Mouse (Mus musculus) heart, embryonic 13.5 days (tissue): ENCODE data around the gene Nacc2. TPM values are rescaled to one million over a fixed set of nuclear protein-coding genes. Genes with fewer than 3 reads are reported as not detected.
A peak's percentile ranks its signal among the peaks of the same experiment; 100 is the strongest.

Experiments
- ATAC-seq: fragments of 200-750 bp; cut with Nextera tagmentation; 2 replicates; pipeline ENCODE4 v1.8.0; 2017; ENCODE audit warnings: moderate TSS enrichment; ENCODE audit not compliant: insufficient number of reproducible peaks, low FRiP score, low TSS enrichment; ENCODE audit errors: extremely low read depth
- H3K27ac ChIP-seq: fragments of 300-500 bp; sonication (generic); replicated peaks from 2 replicates; pipeline ENCODE4 v1.5.1; 2015; ENCODE audit warnings: moderate library complexity, mild to moderate bottlenecking, inconsistent platforms
- H3K27me3 ChIP-seq: fragments of 300-500 bp; sonication (generic); replicated peaks from 2 replicates; pipeline ENCODE4 v1.6.1; 2015; ENCODE audit warnings: mild to moderate bottlenecking, inconsistent platforms
- H3K36me3 ChIP-seq: fragments of 300-500 bp; sonication (generic); 2 replicates; pipeline ENCODE4 v1.6.1; 2015; ENCODE audit warnings: mild to moderate bottlenecking, inconsistent platforms
- H3K4me1 ChIP-seq: fragments of 300-500 bp; sonication (generic); 2 replicates; pipeline ENCODE4 v1.6.1; 2015; ENCODE audit warnings: inconsistent platforms
- H3K4me2 ChIP-seq: fragments of 300-500 bp; sonication (generic); 2 replicates; pipeline ENCODE4 v1.6.1; 2015; ENCODE audit warnings: inconsistent platforms, mild to moderate bottlenecking, moderate library complexity
- H3K4me3 ChIP-seq: fragments of 300-500 bp; sonication (generic); 2 replicates; pipeline ENCODE4 v1.5.1; 2015; ENCODE audit warnings: moderate library complexity, mild to moderate bottlenecking, inconsistent platforms
- H3K9ac ChIP-seq: fragments of 300-500 bp; sonication (generic); 2 replicates; pipeline ENCODE4 v1.6.1; 2015; ENCODE audit warnings: inconsistent platforms, mild to moderate bottlenecking, moderate library complexity
- H3K9me3 ChIP-seq: fragments of 300-500 bp; sonication (generic); 2 replicates; pipeline ENCODE4 v1.6.1; 2016; ENCODE audit warnings: inconsistent platforms
- WGBS: fragments of 180-500 bp; shearing (Covaris S2); methylation state at CpG from one replicate; pipeline ENCODE4 v1.1.7; 2015; ENCODE audit warnings: mixed read lengths; 5-methylcytosine and 5-hydroxymethylcytosine counted together
- polyA plus RNA-seq: library from polyadenylated mRNA; unstranded; fragments of >200 nt; fragmentation: Nextera tagmentation; extraction: Ambion mirVana; gene quantifications from 2 replicates; pipeline ENCODE4 v1.2.1, GENCODE M21; 2015

The Nacc2 gene
- 5.4 and 6.1 TPM in 2 replicates for polyA plus RNA-seq

DNA sequence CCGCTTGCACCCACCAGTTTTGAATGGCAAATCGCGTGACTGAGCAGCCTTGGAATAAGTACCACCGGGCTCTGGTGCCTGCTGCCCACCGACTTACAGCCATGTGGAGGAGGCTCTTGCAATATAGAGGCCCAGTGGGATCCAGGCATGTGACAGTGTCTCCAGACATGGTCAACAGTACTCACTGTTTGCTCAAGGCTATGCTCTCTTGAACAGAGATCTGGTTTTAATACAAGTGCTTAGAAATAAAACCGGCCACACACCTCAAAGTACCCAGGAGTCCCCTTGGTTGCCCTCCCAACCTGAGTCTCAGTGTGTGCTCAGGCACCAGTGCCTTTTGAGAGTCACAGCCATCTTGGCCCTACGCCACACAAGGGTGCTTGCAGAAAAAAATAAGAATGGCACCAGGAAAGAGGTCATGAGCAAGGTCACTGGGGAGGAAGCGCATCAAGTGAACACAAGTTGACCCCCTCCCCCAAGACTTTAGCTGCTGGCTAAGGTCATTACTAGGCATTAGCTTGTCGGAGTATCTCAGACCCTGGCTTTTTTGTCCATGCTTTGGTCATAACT, at the start of gene Nacc2:
Gene Nacc2 (minus strand): TSS at position 142 of the 570 bp plus-strand sequence.
- H3K4me3 ChIP-seq = peak within 1 kb of the TSS; percentile 83
- no peaks in the 10 kb centered on the region for H3K36me3 ChIP-seq
- WGBS = 28% methylated on average over 9 of the region's 9 CpGs
- ATAC-seq = no peak
- H3K9me3 ChIP-seq = no peaks in the 10 kb centered on the region
- peaks cover 44% of the 10 kb centered on the region for H3K27me3 ChIP-seq
- H3K4me1 ChIP-seq = peaks cover 39% of the 10 kb centered on the region
- H3K9ac ChIP-seq = peak within 1 kb of the TSS; percentile 92
- peak within 1 kb of the TSS; percentile 24; the same call in 1 of the 2 replicates for H3K27ac ChIP-seq
- H3K4me2 ChIP-seq = peak within 1 kb of the TSS; percentile 98

DNA sequence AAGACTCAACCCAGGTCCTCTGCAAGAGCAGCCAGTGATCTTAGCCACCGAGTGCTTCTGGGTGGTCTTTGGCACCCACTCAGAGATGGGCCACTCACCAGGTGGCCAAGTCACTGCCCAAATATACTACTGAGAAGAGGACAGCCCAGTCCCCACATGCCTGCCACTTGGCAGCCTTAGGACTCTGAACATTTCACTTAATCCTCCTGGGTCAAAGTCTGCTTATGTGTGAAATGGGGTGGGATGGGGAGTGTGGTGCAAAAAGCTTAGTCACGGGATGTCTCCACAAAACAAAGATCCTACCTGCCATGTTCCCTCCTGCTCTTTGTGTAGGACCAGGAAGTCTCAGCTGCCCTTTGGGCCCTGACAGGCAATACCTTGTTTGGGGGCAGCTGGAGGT, 49.1 kb upstream of the Nacc2 start:
- Histone ChIP-seq H3K36me3 (no peaks in the 10 kb centered on the region), H3K27ac (no peak overlapping the region), H3K4me2 (no peak overlapping the region), H3K9ac (no peak overlapping the region), H3K4me1 (peaks cover 24% of the 10 kb centered on the region), H3K27me3 (peaks cover 57% of the 10 kb centered on the region), H3K9me3 (no peaks in the 10 kb centered on the region), H3K4me3 (no peak overlapping the region)
- no peak for ATAC-seq
- WGBS = 80% methylated on average over 2 of the region's 2 CpGs

DNA sequence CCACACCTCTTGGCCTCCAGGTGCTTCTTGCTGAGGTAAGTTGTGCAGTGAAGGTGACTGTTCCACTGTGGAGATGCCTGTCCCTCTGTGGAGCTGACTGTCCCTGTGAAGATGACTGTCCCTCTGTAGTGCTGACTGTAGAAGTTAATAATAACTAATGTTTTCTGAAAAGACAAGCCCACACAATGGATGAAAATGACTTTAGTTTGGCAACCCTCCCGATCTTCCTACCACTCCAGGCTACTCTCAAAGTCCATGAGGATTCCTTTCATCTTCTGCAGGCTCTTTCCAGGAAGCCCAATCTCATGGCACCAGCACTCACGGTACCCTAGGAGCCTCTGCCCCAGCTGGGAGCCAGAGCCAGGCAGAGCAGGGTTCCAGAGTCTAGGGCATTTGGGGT, 47.4 kb upstream of the Nacc2 start:
- Histone ChIP-seq H3K27me3 (peaks cover 52% of the 10 kb centered on the region), H3K9me3 (no peaks in the 10 kb centered on the region), H3K9ac (no peak overlapping the region), H3K36me3 (no peaks in the 10 kb centered on the region), H3K27ac (no peak overlapping the region), H3K4me2 (no peak overlapping the region), H3K4me3 (no peak overlapping the region), H3K4me1 (peaks cover 10% of the 10 kb centered on the region)
- 58% methylated on average over 2 of the region's 2 CpGs for WGBS
- no peak for ATAC-seq

DNA sequence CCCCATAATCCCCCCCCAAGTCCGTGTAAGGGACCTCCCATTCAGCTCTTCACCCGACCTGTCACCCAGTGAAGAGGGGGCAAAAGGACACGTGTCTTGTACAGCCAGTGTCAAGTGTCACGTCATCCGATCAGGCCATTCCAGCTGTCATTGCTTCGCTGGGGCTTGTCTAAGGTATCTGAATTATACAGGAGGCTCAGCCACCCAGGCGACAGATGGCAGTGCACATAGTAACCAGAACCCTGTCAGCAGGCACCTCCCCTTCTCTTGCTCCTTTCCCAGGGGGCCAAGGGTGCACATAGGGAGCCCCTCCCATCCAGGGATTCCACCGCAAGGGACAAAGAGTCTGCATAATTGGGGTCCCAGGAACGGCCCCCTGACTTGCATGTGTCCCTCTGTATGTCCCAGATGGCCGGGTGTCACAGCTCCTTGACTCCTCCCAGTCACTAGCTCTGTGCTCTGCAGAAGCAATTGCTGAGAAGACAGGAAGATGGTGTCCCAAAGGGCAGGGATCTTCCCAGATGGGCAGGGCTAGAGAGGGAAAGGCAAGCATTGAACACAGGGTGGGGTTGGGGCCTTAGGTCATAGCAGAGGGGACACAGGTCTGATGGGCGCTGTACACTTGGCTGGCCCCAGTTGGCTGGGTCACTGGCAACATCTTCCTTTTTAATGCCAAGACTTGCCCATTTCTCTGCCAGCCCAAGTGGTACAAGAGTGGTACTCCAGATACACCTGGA, 46.0 kb upstream of the Nacc2 start:
- no peaks in the 10 kb centered on the region for H3K36me3 ChIP-seq
- H3K9ac ChIP-seq = no peak overlapping the region
- ATAC-seq = no peak; the same call in 1 of the 2 replicates
- H3K4me3 ChIP-seq = no peak overlapping the region
- H3K4me1 ChIP-seq = peaks cover 7% of the 10 kb centered on the region
- H3K9me3 ChIP-seq = no peaks in the 10 kb centered on the region
- no peak overlapping the region for H3K4me2 ChIP-seq
- H3K27me3 ChIP-seq = peaks cover 45% of the 10 kb centered on the region
- no peak overlapping the region for H3K27ac ChIP-seq
- 27% methylated on average over 11 of the region's 11 CpGs for WGBS

DNA sequence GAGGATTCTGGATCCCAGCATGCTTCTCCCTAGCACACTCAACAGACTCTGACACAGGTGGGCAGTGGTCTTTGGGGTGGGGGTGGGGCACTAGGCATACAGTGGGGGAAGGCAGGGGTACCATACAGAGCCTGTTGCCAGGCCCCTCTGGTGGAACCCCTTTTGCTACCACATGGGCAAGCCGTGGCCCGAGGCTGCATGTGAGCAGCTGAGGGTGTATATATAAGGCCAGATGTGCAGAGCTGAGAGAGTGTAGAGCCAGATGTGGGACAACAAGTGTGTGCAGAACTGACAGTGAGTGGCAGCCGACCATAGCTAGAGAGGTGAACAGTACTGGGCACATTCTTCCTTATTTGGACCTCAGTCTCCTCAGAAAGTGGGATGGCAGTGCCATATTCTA, 43.9 kb upstream of the Nacc2 start:
- ATAC-seq = no peak
- Histone ChIP-seq H3K9ac (0 out of 2 replicates have a peak overlapping the region, but pooled peaks have one; percentile 10), H3K4me2 (no peak overlapping the region), H3K27me3 (peaks cover 38% of the 10 kb centered on the region), H3K4me1 (peaks cover 7% of the 10 kb centered on the region), H3K36me3 (no peaks in the 10 kb centered on the region), H3K4me3 (no peak overlapping the region), H3K9me3 (no peaks in the 10 kb centered on the region), H3K27ac (no peak overlapping the region)
- 79% methylated on average over 3 of the region's 3 CpGs for WGBS

DNA sequence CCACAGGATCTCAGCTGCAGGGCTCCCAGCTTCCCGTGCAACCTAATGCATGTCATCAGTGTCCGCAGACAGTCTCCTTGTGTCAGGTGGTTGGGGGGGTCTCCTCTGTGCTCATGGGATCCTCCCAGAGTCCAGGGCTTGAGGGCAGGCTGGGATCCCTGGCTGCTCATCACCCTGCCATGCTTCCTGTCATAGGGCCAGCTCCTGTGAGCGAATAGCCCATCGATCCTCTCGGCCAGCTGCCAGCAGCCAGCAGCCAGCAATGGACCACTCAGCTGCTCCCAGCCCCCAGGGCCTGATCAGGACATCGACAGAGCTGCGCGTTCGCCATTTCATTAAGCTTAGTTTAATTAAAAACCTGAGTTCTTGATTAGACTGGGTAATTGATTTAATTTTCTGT, 35.0 kb upstream of the Nacc2 start:
- 89% methylated on average over 9 of the region's 9 CpGs for WGBS
- Histone ChIP-seq H3K27me3 (peaks cover 20% of the 10 kb centered on the region; the same call in 1 of the 2 replicates), H3K9ac (no peak overlapping the region), H3K36me3 (no peaks in the 10 kb centered on the region), H3K27ac (no peak overlapping the region), H3K4me1 (no peaks in the 10 kb centered on the region), H3K4me2 (no peak overlapping the region), H3K9me3 (no peaks in the 10 kb centered on the region), H3K4me3 (no peak overlapping the region)
- no peak for ATAC-seq

DNA sequence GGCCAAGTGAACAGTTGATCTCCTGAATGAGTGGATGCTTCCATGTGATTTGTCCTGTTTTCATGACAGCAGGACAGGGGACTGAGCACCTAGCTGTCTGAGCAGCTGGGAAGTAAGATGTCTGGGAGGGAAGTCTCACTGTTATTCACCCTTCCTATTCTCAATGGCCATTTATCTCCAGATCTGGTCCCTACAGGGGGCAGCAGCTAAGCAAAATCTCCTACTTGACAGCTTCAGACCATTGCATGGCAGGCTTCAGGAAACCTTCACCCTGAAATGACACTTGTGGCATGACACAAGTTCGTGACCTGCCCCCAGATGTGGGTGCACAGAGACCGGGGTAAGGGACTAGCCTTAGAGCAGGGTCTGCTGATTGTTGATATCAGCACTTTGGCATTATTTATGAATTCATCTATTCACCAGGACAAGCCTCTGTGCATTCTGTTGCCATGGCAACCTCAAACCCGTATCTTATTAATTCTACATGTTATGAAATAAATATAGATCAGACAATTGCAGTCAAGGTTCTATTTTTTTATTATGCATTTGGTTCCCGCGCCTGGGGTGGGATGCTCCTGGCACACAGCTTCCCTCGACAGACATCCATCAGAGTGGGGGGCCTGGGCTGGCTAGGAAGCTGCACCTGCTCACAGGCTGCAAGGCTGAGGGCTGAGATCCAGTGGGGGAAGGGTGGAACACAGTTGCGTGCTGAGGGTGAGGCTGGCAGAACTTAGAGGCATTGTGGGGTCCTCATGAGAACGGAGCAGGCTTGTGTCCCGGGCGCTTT, 33.4 kb upstream of the Nacc2 start:
- Histone ChIP-seq H3K36me3 (no peaks in the 10 kb centered on the region), H3K4me2 (no peak overlapping the region), H3K9ac (no peak overlapping the region), H3K9me3 (no peaks in the 10 kb centered on the region), H3K4me1 (no peaks in the 10 kb centered on the region), H3K27ac (no peak overlapping the region), H3K27me3 (peaks cover 20% of the 10 kb centered on the region; the same call in 1 of the 2 replicates), H3K4me3 (no peak overlapping the region)
- ATAC-seq = no peak
- 71% methylated on average over 10 of the region's 10 CpGs for WGBS

DNA sequence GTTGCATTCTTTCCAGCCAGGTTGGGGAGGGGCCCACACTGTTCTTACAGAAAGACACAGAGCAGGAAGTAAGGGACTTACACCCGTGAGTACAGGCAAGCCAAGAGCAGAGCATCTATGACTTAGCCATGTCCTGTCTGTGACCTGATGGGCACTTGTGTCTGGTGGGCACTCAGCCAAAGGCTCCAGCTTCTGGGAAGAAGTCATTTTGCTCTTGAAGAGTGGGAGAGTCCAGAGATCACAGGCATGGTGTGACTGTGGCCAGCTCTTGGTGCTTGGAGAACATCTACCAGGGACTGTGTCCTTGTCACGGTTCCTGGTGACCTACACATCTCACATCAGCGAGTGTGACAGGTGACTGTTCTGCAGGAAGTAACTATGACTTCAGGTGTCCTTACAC, 32.7 kb upstream of the Nacc2 start:
- WGBS = 41% methylated on average over 3 of the region's 3 CpGs
- Histone ChIP-seq H3K4me1 (no peaks in the 10 kb centered on the region), H3K36me3 (no peaks in the 10 kb centered on the region), H3K9ac (no peak overlapping the region), H3K9me3 (no peaks in the 10 kb centered on the region), H3K4me3 (no peak overlapping the region), H3K27me3 (peaks cover 20% of the 10 kb centered on the region; the same call in 1 of the 2 replicates), H3K27ac (no peak overlapping the region), H3K4me2 (no peak overlapping the region)
- ATAC-seq = no peak

DNA sequence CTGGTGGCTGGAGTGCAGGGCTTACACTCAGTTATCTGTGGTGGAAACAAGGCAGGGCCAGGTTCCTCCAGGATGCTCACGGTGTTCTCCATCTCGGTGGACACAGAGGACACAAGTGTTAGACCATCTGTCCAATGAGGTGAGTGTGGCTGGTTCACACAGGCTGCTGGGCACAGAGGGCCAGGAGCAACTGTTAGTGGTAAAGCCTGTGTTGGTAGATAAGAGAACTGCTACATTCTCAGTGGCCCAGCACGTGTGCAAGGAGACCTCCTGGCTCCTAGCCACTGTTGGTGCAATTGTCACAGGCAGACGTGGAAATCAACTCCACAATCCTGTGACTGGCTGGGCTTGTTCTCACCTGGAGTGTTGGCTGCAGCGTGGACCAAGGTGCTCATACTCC, 31.6 kb upstream of the Nacc2 start:
- no peak for ATAC-seq
- Histone ChIP-seq H3K4me1 (no peaks in the 10 kb centered on the region), H3K27me3 (peaks cover 20% of the 10 kb centered on the region; the same call in 1 of the 2 replicates), H3K9ac (no peak overlapping the region), H3K9me3 (no peaks in the 10 kb centered on the region), H3K36me3 (no peaks in the 10 kb centered on the region), H3K4me2 (no peak overlapping the region), H3K27ac (no peak overlapping the region), H3K4me3 (no peak overlapping the region)
- WGBS = 53% methylated on average over 5 of the region's 5 CpGs

DNA sequence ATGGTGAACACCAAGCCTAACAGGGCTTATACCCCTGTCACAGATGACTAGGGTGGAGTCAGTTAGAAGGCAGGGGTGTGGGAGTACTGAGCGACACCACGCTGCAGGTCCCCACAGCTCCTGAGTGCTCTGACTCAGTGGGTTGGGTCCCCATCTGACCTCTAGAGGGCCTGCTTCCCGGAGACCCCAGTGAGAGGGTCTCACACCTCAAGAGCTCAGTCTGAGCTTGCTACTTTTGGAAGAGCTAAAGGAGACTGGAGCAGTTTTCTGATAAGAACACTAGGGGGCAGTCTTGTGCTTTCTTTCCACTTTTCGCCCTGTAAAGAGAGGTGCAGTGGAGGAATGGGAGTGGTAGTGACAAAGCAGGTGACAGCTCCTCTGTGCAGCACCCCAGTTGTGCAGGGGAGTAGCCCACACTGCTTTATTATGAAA, 30.9 kb upstream of the Nacc2 start:
- Histone ChIP-seq H3K27me3 (peaks cover 20% of the 10 kb centered on the region; the same call in 1 of the 2 replicates), H3K9me3 (no peaks in the 10 kb centered on the region), H3K4me3 (no peak overlapping the region), H3K27ac (no peak overlapping the region), H3K9ac (no peak overlapping the region), H3K4me1 (no peaks in the 10 kb centered on the region), H3K36me3 (no peaks in the 10 kb centered on the region), H3K4me2 (no peak overlapping the region)
- 15% methylated on average over 4 of the region's 4 CpGs for WGBS
- no peak for ATAC-seq

DNA sequence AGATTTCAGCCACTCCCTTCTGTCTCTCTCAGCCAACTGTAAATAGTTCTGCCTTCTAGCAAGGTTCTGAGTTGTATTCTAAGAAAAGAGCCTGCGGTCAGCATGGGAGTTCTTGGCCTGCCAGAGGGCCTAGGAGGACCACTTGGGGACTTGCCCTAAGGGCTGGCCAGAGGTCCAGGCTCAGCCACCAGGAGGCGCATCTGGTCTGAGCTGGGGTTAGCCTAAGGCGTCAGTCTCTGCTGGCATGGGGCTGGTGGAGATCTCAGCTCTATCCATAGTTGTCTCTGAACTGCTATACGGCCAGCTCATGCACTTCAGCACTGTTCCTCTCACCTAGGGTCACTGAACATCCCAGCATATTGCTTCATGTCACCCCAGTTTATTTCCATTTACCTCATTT, 30.3 kb upstream of the Nacc2 start:
- Histone ChIP-seq H3K9me3 (no peaks in the 10 kb centered on the region), H3K4me2 (no peak overlapping the region), H3K9ac (no peak overlapping the region), H3K27me3 (peaks cover 20% of the 10 kb centered on the region; the same call in 1 of the 2 replicates), H3K4me3 (no peak overlapping the region), H3K36me3 (no peaks in the 10 kb centered on the region), H3K4me1 (no peaks in the 10 kb centered on the region), H3K27ac (no peak overlapping the region)
- ATAC-seq = no peak
- WGBS = 20% methylated on average over 4 of the region's 4 CpGs
